Mouse (Mus musculus): ENCODE measurements at regions not wholly inside any gene's neighbourhood (a gene's known extent, or its start where the extent isn't known, plus 50 kb on each side); places are given as distances from the start of the nearest gene placed in this dataset.

GRCm38 (mm10) chr8:118028061-118028850 is 226.5 kb upstream of the Mphosph6 start:
- peak; percentile 14 to 56 for DNase-seq (ENCODE audit: low spot score in 2 of 2)

- no peak for DNase-seq (ENCODE audit: low spot score in 2 of 2)
Measured at GRCm38 (mm10) chr8:118023451-118023850, 221.7 kb upstream of the Mphosph6 start.

- no peak for DNase-seq (ENCODE audit: low spot score in 2 of 2)
Measured at GRCm38 (mm10) chr8:118021978-118022377, 220.2 kb upstream of the Mphosph6 start.

- DNase-seq (ENCODE audit: low spot score in 2 of 2) = no peak
Measured at GRCm38 (mm10) chr8:118017261-118017660, 215.5 kb upstream of the Mphosph6 start.

- no peak for DNase-seq (ENCODE audit: low spot score in 2 of 2)
Measured at GRCm38 (mm10) chr8:118005186-118005585, 203.4 kb upstream of the Mphosph6 start.

- DNase-seq (ENCODE audit: low spot score in 2 of 2) = no peak
Measured at GRCm38 (mm10) chr8:118004391-118004851, 202.7 kb upstream of the Mphosph6 start.

GRCm38 (mm10) chr8:118001138-118001537 is 199.4 kb upstream of the Mphosph6 start:
- no peak for DNase-seq (ENCODE audit: low spot score in 2 of 2)

- no peak for DNase-seq (ENCODE audit: low spot score in 2 of 2)
Measured at GRCm38 (mm10) chr8:117991826-117992225, 190.1 kb upstream of the Mphosph6 start.

- DNase-seq (ENCODE audit: low spot score in 2 of 2) = peak in 1 of 2 experiments; percentile 7
Measured at GRCm38 (mm10) chr8:117988781-117989180, 187.0 kb upstream of the Mphosph6 start.

- DNase-seq (ENCODE audit: low spot score in 2 of 2) = no peak
Measured at GRCm38 (mm10) chr8:117968306-117968705, 166.6 kb upstream of the Mphosph6 start.

- DNase-seq (ENCODE audit: low spot score in 2 of 2) = no peak
Measured at GRCm38 (mm10) chr8:117966556-117966955, 164.8 kb upstream of the Mphosph6 start.

GRCm38 (mm10) chr8:117963426-117963825 is 161.7 kb upstream of the Mphosph6 start:
- DNase-seq (ENCODE audit: low spot score in 2 of 2) = no peak

GRCm38 (mm10) chr8:117962666-117963065 is 160.9 kb upstream of the Mphosph6 start:
- DNase-seq (ENCODE audit: low spot score in 2 of 2) = no peak

- DNase-seq (ENCODE audit: low spot score in 2 of 2) = no peak
Measured at GRCm38 (mm10) chr8:117959501-117959900, 157.8 kb upstream of the Mphosph6 start.

- DNase-seq (ENCODE audit: low spot score in 2 of 2) = no peak
Measured at GRCm38 (mm10) chr8:117958914-117959313, 157.2 kb upstream of the Mphosph6 start.

GRCm38 (mm10) chr8:117951656-117952055 is 149.9 kb upstream of the Mphosph6 start:
- no peak for DNase-seq (ENCODE audit: low spot score in 2 of 2)

GRCm38 (mm10) chr8:117946540-117946939 is 144.8 kb upstream of the Mphosph6 start:
- DNase-seq (ENCODE audit: low spot score in 2 of 2) = no peak

- no peak for DNase-seq (ENCODE audit: low spot score in 2 of 2)
Measured at GRCm38 (mm10) chr8:117934566-117935094, 132.9 kb upstream of the Mphosph6 start.

- DNase-seq (ENCODE audit: low spot score in 2 of 2) = peak in 1 of 2 experiments; percentile 33
Measured at GRCm38 (mm10) chr8:117930687-117931086, 128.9 kb upstream of the Mphosph6 start.

- DNase-seq (ENCODE audit: low spot score in 2 of 2) = no peak
Measured at GRCm38 (mm10) chr8:117929606-117930005, 127.9 kb upstream of the Mphosph6 start.

GRCm38 (mm10) chr8:117923296-117923695 is 121.6 kb upstream of the Mphosph6 start:
- DNase-seq (ENCODE audit: low spot score in 2 of 2) = no peak

- no peak for DNase-seq (ENCODE audit: low spot score in 2 of 2)
Measured at GRCm38 (mm10) chr8:117903052-117903451, 101.3 kb upstream of the Mphosph6 start.

GRCm38 (mm10) chr8:117899892-117900291 is 98.1 kb upstream of the Mphosph6 start:
- DNase-seq (ENCODE audit: low spot score in 2 of 2) = no peak
